Mouse (Mus musculus) kidney, embryonic 15.5 days (tissue): ENCODE data around the gene Meis2. TPM values are rescaled to one million over a fixed set of nuclear protein-coding genes. Genes with fewer than 3 reads are reported as not detected.

Source experiments
- ATAC-seq: fragments of 200-750 bp; cut with Nextera tagmentation; replicated peaks from 2 replicates; pipeline ENCODE4 v1.8.0; 2017; ENCODE audit warnings: moderate TSS enrichment; ENCODE audit not compliant: low FRiP score
- H3K27ac ChIP-seq: fragments of 300-500 bp; sonication (generic); 2 replicates; pipeline ENCODE4 v1.5.1; 2015; ENCODE audit warnings: mild to moderate bottlenecking, inconsistent platforms
- H3K27me3 ChIP-seq: fragments of 300-500 bp; sonication (generic); 2 replicates; pipeline ENCODE4 v1.6.1; 2015; ENCODE audit warnings: inconsistent platforms
- H3K36me3 ChIP-seq: fragments of 300-500 bp; sonication (generic); 2 replicates; pipeline ENCODE4 v1.6.1; 2015; ENCODE audit warnings: inconsistent platforms
- H3K4me1 ChIP-seq: fragments of 300-500 bp; sonication (generic); 2 replicates; pipeline ENCODE4 v1.6.1; 2015; ENCODE audit warnings: inconsistent platforms
- H3K4me2 ChIP-seq: fragments of 300-500 bp; sonication (generic); 2 replicates; pipeline ENCODE4 v1.6.1; 2015; ENCODE audit warnings: moderate library complexity, mild to moderate bottlenecking, inconsistent platforms
- H3K4me3 ChIP-seq: fragments of 300-500 bp; sonication (generic); replicated peaks from 2 replicates; pipeline ENCODE4 v1.5.1; 2015; ENCODE audit warnings: mild to moderate bottlenecking, inconsistent platforms
- H3K9ac ChIP-seq: fragments of 300-500 bp; sonication (generic); 2 replicates; pipeline ENCODE4 v1.6.1; 2015; ENCODE audit warnings: mild to moderate bottlenecking, inconsistent platforms
- H3K9me3 ChIP-seq: fragments of 300-500 bp; sonication (generic); replicated peaks from 2 replicates; pipeline ENCODE4 v1.6.1; 2016; ENCODE audit warnings: inconsistent platforms
- WGBS: fragments of 180-500 bp; shearing (Covaris S2); methylation state at CpG from one replicate; pipeline ENCODE4 v1.1.7; 2015; ENCODE audit warnings: mixed read lengths; 5-methylcytosine and 5-hydroxymethylcytosine counted together
- polyA plus RNA-seq: library from polyadenylated mRNA; unstranded; fragments of >200 nt; fragmentation: Nextera tagmentation; extraction: Ambion mirVana; gene quantifications from 2 replicates; pipeline ENCODE4 v1.2.1, GENCODE M21; 2015

Gene Meis2
- polyA plus RNA-seq, 1 experiment from 2014 or later, result 94.3 TPM

DNA sequence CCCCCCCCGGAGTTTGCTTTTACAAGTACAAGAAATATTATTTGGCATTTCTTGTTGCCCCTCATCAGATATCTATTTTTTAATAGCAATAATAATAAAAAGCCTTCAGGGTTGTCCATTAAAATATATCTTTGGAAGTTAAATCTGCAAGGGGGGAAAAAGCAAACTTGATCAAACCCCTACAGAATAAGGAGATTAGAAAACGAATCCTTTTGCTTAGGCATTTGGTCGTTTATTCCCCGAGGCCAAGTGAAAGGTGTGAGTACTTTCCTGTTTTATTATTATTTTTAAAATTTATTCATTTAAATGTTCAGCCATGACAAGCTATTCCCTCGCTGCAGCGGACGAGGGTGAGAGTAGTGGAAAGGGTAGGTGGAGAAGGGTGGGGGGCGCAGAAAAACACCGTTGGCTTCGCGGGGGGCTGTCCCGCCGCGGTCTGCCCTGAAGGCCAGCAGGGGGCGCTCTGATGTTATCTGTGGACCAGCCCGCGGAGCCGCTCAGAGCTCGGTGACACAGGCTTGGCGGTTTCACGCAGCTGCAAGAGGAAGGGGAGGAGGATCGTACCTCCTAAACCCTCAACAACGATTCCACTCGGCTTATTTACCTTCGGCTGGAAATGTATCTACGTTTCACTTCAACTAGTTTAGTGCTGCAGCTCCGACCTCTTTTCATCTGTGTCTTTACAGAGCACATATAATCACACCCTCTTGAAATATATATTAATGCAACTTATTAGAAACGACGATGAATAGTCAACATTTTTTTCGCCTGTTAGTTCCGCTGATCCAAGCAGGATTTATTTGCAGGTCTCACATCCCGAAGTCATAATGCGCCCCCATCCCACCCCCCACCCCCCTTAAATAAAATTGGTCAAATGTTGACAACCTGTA is 209.9 kb downstream of the Meis2 start:
- peaks cover 13% of the 10 kb centered on the region for H3K27me3 ChIP-seq
- 0 out of 2 replicates have a peak overlapping the region, but pooled peaks have one; percentile 15 for H3K9ac ChIP-seq
- peak overlapping the region; percentile 39 for H3K4me3 ChIP-seq
- H3K9me3 ChIP-seq, result no peaks in the 10 kb centered on the region
- peaks cover 75% of the 10 kb centered on the region for H3K4me1 ChIP-seq
- peak overlapping the region; percentile 63 for H3K4me2 ChIP-seq
- no peaks in the 10 kb centered on the region for H3K36me3 ChIP-seq
- under 1% methylated on average over 33 of the region's 33 CpGs for WGBS
- H3K27ac ChIP-seq, result peak overlapping the region; percentile 87
- ATAC-seq, result peak; percentile 58

DNA sequence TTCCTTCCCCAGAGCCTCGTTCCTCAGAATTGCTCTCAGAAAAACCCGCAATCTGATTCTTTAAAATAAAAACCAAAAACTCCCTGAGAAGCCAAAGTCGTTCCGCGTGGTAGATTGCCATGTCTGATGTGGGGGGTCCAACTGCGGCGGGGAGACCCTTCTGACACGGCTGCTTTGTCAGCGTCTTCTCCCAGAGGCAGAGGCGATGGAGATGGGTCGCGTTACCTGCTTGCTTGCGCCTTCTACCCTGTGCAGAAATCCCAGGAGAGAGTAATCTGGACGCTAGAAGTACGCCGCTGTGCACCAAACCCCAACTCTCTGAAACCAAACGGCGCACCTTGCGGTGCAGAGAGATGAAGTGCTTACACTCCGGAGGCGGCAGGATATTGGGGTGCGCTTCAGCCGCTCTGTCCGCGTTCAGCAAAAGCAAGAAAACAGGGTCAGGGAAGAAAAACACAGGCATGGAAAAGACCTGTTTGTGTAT is 210.8 kb downstream of the Meis2 start:
- Histone ChIP-seq H3K27me3 (peaks cover 13% of the 10 kb centered on the region), H3K36me3 (no peaks in the 10 kb centered on the region), H3K4me3 (peak overlapping the region; percentile 39), H3K27ac (peak overlapping the region; percentile 82), H3K9me3 (no peaks in the 10 kb centered on the region), H3K4me1 (peaks cover 72% of the 10 kb centered on the region), H3K4me2 (peak overlapping the region; percentile 63), H3K9ac (peak overlapping the region; percentile 27; the same call in 1 of the 2 replicates)
- no peak for ATAC-seq
- 2% methylated on average over 25 of the region's 25 CpGs for WGBS

DNA sequence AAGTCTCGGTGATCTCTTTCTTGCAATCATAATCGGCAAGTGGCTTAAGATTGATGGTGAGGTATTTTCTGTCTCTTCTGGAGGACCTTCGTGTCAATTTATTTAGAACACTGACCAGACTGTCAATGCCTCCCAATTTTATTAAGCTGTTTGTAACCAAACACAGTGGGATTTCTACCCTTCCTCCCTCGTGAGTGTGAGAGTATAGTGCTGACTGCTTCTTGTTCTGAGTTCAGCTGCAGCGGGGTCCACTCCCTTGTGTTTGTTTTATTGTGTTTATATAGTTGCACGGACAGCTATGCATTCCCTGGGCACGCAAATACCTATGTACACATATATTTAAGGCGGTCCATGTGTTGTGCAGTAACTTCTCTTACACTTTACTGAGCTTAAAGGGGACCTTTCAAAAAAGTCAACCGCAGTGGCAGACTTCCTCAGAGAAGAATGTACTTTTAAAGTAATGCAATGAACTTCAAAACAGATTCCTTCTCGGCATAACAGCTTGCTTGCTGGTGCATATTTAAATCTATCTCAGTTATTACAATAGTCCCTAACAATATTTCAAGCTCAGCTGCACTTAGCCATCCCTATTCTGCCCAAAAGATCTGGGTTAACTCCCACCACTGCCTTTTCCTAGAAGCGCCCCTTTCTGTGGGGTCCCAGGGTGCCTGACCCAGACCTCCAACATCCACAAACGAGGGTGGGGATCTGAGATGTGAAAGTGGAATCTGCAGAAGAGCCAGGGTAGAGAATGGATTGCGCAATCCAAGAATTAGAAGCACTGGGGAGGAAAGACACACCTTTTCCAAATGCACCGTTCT is 211.4 kb downstream of the Meis2 start:
- WGBS, result 9% methylated on average over 14 of the region's 14 CpGs
- Histone ChIP-seq H3K27me3 (peaks cover 13% of the 10 kb centered on the region), H3K9me3 (no peaks in the 10 kb centered on the region), H3K4me3 (peak overlapping the region; percentile 39), H3K36me3 (no peaks in the 10 kb centered on the region), H3K27ac (peak overlapping the region; percentile 82), H3K9ac (peak overlapping the region; percentile 27; the same call in 1 of the 2 replicates), H3K4me1 (peaks cover 66% of the 10 kb centered on the region), H3K4me2 (peak overlapping the region; percentile 63)
- ATAC-seq, result no peak

DNA sequence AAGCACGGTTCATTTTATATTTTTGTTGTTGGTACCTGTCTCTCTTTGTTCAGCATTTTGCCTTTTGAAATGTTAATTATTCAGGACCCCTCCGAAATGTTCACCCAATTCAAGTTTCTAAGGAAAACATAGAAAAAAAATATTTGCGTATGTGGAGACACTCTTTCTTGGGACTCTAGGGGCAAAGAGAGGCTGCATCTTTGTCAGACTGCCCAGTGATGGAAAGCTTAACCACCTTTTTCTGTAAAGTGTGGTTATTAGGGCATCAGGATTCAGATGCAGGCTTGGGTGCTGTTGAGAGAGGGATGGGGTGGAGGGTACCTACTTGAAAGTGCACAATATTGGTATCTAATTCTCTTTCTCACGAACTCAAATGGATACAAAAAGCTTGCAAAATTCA is 212.4 kb downstream of the Meis2 start:
- ATAC-seq, result no peak
- Histone ChIP-seq H3K27ac (peak overlapping the region; percentile 82), H3K4me3 (no peak overlapping the region), H3K9me3 (no peaks in the 10 kb centered on the region), H3K36me3 (no peaks in the 10 kb centered on the region), H3K27me3 (peaks cover 13% of the 10 kb centered on the region), H3K9ac (no peak overlapping the region), H3K4me1 (peaks cover 60% of the 10 kb centered on the region), H3K4me2 (peak overlapping the region; percentile 69)
- 34% methylated on average over 4 of the region's 4 CpGs for WGBS

DNA sequence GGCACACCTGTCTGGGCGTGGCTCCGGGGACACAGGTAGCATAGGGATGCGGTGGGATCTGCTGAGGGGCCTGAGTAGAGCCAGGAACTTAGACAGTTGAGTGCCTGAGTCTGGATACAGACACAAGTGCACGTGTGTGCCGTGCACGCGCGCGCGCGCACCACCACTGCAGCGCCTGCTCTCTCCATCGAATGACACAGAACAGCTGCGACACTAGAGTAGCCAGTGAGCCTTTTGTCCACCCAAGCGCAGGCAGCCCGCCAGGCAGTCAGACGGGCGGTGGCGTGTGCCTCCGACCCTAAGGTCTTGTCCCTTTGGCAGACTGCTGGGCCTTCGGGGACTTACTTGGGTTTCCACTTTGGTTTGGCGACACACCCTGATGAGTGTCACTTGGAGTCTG is 213.0 kb downstream of the Meis2 start:
- Histone ChIP-seq H3K9me3 (no peaks in the 10 kb centered on the region), H3K36me3 (no peaks in the 10 kb centered on the region), H3K27me3 (peaks cover 13% of the 10 kb centered on the region), H3K4me2 (peak overlapping the region; percentile 69), H3K9ac (peak overlapping the region; percentile 31; the same call in 1 of the 2 replicates), H3K27ac (peak overlapping the region; percentile 82), H3K4me1 (peaks cover 55% of the 10 kb centered on the region), H3K4me3 (peak overlapping the region; percentile 35)
- ATAC-seq, result peak; percentile 61
- 3% methylated on average over 22 of the region's 22 CpGs for WGBS

DNA sequence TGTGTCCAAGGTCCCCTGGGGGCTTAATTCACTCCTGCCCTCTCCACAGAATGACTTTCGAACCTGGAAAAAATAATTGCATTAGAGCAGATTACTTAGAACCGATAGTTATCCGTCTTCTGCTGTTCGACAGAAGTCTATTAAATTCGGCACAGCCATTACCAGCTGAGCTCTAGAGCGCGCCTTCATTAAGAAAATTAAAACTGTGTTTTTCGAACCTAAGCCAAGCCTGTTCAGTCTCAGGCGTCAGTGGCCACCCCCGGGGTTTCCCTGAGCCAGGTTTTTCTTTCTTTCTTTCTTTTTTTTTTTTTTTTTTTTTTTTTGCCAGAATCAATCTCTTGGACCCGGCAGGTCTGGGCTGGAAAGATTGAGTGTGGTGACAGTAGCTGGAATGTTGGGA is 213.5 kb downstream of the Meis2 start:
- Histone ChIP-seq H3K4me1 (peaks cover 50% of the 10 kb centered on the region), H3K27ac (no peak overlapping the region), H3K36me3 (no peaks in the 10 kb centered on the region), H3K9me3 (no peaks in the 10 kb centered on the region), H3K4me3 (peak overlapping the region; percentile 35), H3K27me3 (peaks cover 8% of the 10 kb centered on the region), H3K4me2 (peak overlapping the region; percentile 69), H3K9ac (no peak overlapping the region)
- ATAC-seq, result no peak
- WGBS, result 26% methylated on average over 11 of the region's 11 CpGs

DNA sequence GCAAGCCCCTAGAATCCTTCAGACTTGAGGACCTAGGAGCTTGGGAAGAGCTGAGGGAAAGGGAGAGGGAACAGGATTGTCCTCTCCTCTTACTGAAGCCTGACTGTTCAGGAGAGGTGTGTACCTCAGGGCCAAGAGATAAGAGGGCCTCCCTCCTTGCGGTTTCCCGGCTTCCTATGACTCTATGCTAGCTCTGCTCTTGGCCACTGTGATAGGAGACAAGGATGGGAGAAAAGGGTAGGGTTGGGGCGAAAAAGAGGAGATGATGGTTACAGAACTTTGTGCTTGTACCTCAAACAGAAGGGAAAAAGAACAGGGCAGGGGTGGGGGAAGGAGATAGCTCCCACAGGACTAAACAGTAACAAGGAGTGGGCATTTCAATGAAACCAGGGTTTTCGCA is 214.7 kb downstream of the Meis2 start:
- H3K4me1 ChIP-seq, result peaks cover 44% of the 10 kb centered on the region
- ATAC-seq, result no peak
- H3K4me2 ChIP-seq, result no peak overlapping the region
- peaks cover 7% of the 10 kb centered on the region for H3K27me3 ChIP-seq
- WGBS, result 85% methylated on average over 4 of the region's 4 CpGs
- no peak overlapping the region for H3K9ac ChIP-seq
- H3K4me3 ChIP-seq, result no peak overlapping the region
- H3K27ac ChIP-seq, result no peak overlapping the region
- no peaks in the 10 kb centered on the region for H3K9me3 ChIP-seq
- H3K36me3 ChIP-seq, result no peaks in the 10 kb centered on the region

DNA sequence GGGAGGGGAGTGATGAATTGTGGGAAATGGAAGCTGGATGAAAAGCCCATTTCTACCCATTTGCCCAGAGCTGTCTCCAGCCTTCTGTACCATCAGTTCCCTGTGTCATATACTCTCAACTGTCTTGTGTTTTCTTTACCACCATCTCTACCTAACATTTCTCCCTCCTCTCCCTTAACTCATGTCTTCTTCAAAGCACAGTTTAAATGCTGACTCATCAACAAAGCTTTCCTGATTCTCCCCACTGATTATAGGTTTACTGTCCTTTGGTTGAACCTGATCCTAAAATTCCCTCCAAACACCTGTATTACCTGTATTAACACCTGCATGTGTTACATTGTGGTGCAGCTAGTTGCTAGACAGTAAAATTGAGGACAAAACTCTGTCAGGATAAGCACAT is 222.8 kb downstream of the Meis2 start:
- Histone ChIP-seq H3K9me3 (no peaks in the 10 kb centered on the region), H3K27ac (no peak overlapping the region), H3K4me3 (no peak overlapping the region), H3K36me3 (no peaks in the 10 kb centered on the region), H3K4me2 (no peak overlapping the region), H3K4me1 (no peaks in the 10 kb centered on the region), H3K27me3 (no peaks in the 10 kb centered on the region), H3K9ac (no peak overlapping the region)
- no peak for ATAC-seq

DNA sequence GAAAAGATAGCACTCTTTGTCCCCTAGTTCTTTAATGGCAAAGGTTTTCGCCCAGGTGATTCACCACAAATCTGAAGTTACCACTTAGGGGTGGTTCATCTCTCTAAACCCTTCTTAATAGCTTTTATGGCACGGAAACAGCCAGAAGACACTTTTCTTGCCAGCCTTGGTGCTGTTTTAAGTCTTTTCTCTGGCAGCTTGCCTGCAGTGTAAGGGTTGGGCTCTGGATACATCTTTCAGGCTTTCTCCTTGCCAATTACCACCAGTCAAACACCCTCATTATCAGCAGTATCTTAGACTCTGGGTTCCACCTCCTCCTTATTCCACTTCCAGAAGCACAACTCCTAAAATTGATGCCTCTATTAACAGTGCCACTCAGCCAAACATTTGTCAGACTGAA is 229.6 kb downstream of the Meis2 start:
- Histone ChIP-seq H3K9me3 (no peaks in the 10 kb centered on the region), H3K27me3 (no peaks in the 10 kb centered on the region), H3K4me1 (no peaks in the 10 kb centered on the region), H3K27ac (no peak overlapping the region), H3K36me3 (no peaks in the 10 kb centered on the region), H3K4me3 (no peak overlapping the region), H3K4me2 (no peak overlapping the region), H3K9ac (no peak overlapping the region)
- WGBS, result 78% methylated on average over 2 of the region's 2 CpGs
- no peak for ATAC-seq

DNA sequence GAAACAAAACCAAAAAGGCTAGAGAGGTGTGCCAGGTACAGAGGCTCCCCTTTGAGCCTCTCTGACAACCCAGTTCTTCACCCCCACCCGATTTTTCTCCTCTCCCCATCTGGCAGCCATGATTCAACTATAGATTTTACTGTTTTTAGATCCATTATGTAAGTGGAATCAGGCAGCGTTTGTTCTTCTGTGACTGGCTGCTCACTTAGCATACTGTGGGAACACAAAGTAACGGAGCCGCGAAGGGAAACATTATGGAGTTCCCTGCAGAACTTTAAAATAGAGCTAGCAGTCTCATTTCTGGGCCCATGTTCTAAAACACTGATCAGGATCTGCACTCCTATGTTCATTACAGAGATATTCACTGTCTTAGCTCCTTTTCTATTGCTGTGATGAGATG is 243.3 kb downstream of the Meis2 start:
- ATAC-seq, result no peak
- H3K9ac ChIP-seq, result no peak overlapping the region
- no peaks in the 10 kb centered on the region for H3K4me1 ChIP-seq
- H3K27ac ChIP-seq, result no peak overlapping the region
- 94% methylated on average over 5 of the region's 5 CpGs for WGBS
- H3K27me3 ChIP-seq, result no peaks in the 10 kb centered on the region
- no peak overlapping the region for H3K4me3 ChIP-seq
- no peaks in the 10 kb centered on the region for H3K36me3 ChIP-seq
- no peak overlapping the region for H3K4me2 ChIP-seq
- H3K9me3 ChIP-seq, result no peaks in the 10 kb centered on the region

DNA sequence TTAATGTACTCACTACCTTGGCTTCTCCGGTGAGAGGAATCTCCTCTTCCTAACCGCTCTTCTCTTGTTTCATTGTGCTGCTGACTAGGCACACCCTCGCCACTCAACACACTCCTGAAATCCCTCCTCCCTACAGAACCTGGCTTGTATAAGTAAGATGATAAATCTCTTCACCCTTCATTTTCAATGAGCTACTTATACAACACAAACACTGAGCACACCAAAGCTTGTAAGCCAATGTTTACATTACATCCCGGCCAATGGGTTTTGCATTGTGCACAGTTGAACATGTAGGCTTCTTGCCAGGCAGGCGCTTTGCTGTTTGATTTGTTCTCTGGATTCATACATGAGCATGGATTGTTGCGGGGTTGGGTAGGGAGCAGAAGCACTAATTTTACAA is 247.7 kb downstream of the Meis2 start:
- Histone ChIP-seq H3K4me1 (peaks cover 13% of the 10 kb centered on the region), H3K4me2 (no peak overlapping the region), H3K27me3 (no peaks in the 10 kb centered on the region), H3K27ac (no peak overlapping the region), H3K9ac (no peak overlapping the region), H3K4me3 (no peak overlapping the region), H3K36me3 (no peaks in the 10 kb centered on the region), H3K9me3 (no peaks in the 10 kb centered on the region)
- WGBS, result 63% methylated on average over 6 of the region's 6 CpGs
- no peak for ATAC-seq

DNA sequence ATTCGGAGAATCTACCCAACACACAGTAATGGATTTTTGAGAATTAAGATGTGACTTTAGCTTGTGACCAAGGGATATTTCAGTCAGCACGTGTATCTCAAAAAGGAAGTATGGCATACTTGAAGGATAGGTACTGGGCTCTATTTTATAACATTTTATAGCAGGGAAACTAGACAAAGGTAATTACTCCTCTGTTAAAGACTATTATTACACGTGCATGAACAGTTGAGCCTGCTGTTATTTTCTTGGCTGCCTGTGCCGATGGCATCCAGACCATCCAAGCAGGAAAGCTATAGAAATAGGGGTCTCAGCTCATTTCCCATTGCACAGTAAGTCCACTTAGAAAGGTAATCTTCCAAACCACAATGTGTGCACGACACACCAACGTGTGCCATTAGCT is 251.9 kb downstream of the Meis2 start:
- 30% methylated on average over 6 of the region's 6 CpGs for WGBS
- peak overlapping the region; percentile 61 for H3K27ac ChIP-seq
- no peaks in the 10 kb centered on the region for H3K36me3 ChIP-seq
- H3K4me2 ChIP-seq, result peak overlapping the region; percentile 49
- no peak overlapping the region for H3K9ac ChIP-seq
- no peaks in the 10 kb centered on the region for H3K9me3 ChIP-seq
- no peak overlapping the region for H3K4me3 ChIP-seq
- no peaks in the 10 kb centered on the region for H3K27me3 ChIP-seq
- peaks cover 19% of the 10 kb centered on the region for H3K4me1 ChIP-seq
- 0 out of 2 replicates have a peak, but pooled peaks have one; percentile 10 for ATAC-seq
